Mouse (Mus musculus) forebrain, embryonic 11.5 days (tissue): Measurements from ENCODE around the gene Cxcr2. TPM values are rescaled to one million over a fixed set of nuclear protein-coding genes. Genes with fewer than 3 reads are reported as not detected.

Experiments
- ATAC-seq: fragments of 200-750 bp; cut with Nextera tagmentation; replicated peaks from 2 replicates; pipeline ENCODE4 v1.8.0; 2017; ENCODE audit warnings: moderate TSS enrichment; ENCODE audit not compliant: low FRiP score
- DNase-seq: peaks from one replicate; pipeline ENCODE4 v3.0.0-alpha.2; 2017; ENCODE audit warnings: low spot score
- H3K27ac ChIP-seq: fragments of 300-500 bp; sonication (generic); 2 replicates; pipeline ENCODE4 v1.5.1; 2014; ENCODE audit warnings: low read depth, low read length
- H3K27me3 ChIP-seq: fragments of 300-500 bp; sonication (generic); 2 replicates; pipeline ENCODE4 v1.6.1; 2014; ENCODE audit warnings: mild to moderate bottlenecking, low read length, mixed read lengths; ENCODE audit not compliant: control insufficient read depth, insufficient read depth
- H3K36me3 ChIP-seq: fragments of 300-500 bp; sonication (generic); 2 replicates; pipeline ENCODE4 v1.6.1; 2014; ENCODE audit warnings: mild to moderate bottlenecking, low read length, moderate library complexity, mixed read lengths; ENCODE audit not compliant: control insufficient read depth, insufficient read depth
- H3K4me1 ChIP-seq: fragments of 300-500 bp; sonication (generic); replicated peaks from 2 replicates; pipeline ENCODE4 v1.6.1; 2014; ENCODE audit warnings: low read length, mixed read lengths; ENCODE audit not compliant: control insufficient read depth, insufficient read depth
- H3K4me2 ChIP-seq: fragments of 300-500 bp; sonication (generic); 2 replicates; pipeline ENCODE4 v1.6.1; 2014; ENCODE audit warnings: low read depth, mild to moderate bottlenecking, low read length, moderate library complexity, mixed read lengths; ENCODE audit not compliant: severe bottlenecking
- H3K4me3 ChIP-seq: fragments of 300-500 bp; sonication (generic); 2 replicates; pipeline ENCODE4 v1.5.1; 2014; ENCODE audit warnings: low read depth, low read length
- H3K9ac ChIP-seq: fragments of 300-500 bp; sonication (generic); 2 replicates; pipeline ENCODE4 v1.6.1; 2014; ENCODE audit warnings: low read length
- H3K9me3 ChIP-seq: fragments of 300-500 bp; sonication (generic); 2 replicates; pipeline ENCODE4 v1.6.1; 2016; ENCODE audit warnings: low read length, mixed read lengths; ENCODE audit not compliant: control insufficient read depth
- WGBS: fragments of 180-500 bp; shearing (Covaris S2); extraction: QIAGEN DNeasy Blood & Tissue Kit; methylation state at CpG from one replicate; pipeline ENCODE4 v1.1.7; 2014; 5-methylcytosine and 5-hydroxymethylcytosine counted together
- microRNA counts: library from miRNA; unstranded; fragments of <30 nt; microRNA quantifications from one replicate; lab custom pipeline; 2015
- microRNA-seq: library from miRNA; unstranded; fragments of <30 nt; microRNA quantifications from one replicate; pipeline ENCODE4, GENCODE M21; 2016; ENCODE audit not compliant: insufficient number of aligned reads
- polyA plus RNA-seq: library from polyadenylated mRNA; unstranded; fragments of >200 nt; fragmentation: Nextera tagmentation; extraction: Ambion mirVana; gene quantifications from 2 replicates; pipeline ENCODE4 v1.2.1, GENCODE M21; 2014

Gene Cxcr2
- polyA plus RNA-seq, 1 experiment from 2014 or later = 0.12 TPM

- no peaks in the 10 kb centered on the region for H3K27me3 ChIP-seq
- H3K36me3 ChIP-seq = no peaks in the 10 kb centered on the region
- no peak overlapping the region for H3K4me2 ChIP-seq
- no peak for DNase-seq
- ATAC-seq = no peak
- no peaks in the 10 kb centered on the region for H3K9me3 ChIP-seq
- WGBS = 92% methylated on average over 8 of the region's 8 CpGs
- no peak overlapping the region for H3K4me3 ChIP-seq
- no peak overlapping the region for H3K9ac ChIP-seq
- no peaks in the 10 kb centered on the region for H3K4me1 ChIP-seq
- no peak overlapping the region for H3K27ac ChIP-seq
These were observed 55.2 kb downstream of the Cxcr2 start for GRCm38 (mm10) chr1:74208941-74209340.

MicroRNA genes within 50 kb of the gene (microRNA counts, 519-probe panel; counts per million panel counts)
- microRNA mmu-miR-1928 (lab: Ali Mortazavi, UCI) = 31.2 counts per million

Small RNAs within 50 kb of the gene (microRNA-seq; reads per million reads assigned to microRNA genes)
- not detected for gene Mir1928

Other genes starting within 250 kb of the Cxcr2 start
- 15.6 and 17.1 TPM in 2 replicates for gene Tns1, start 29.5 kb upstream of the Cxcr2 start, polyA plus RNA-seq
- gene Rufy4, start 28.4 kb upstream of the Cxcr2 start, polyA plus RNA-seq = 0.24 and 0.27 TPM in 2 replicates
- not detected in 2 replicates for gene Cxcr1, start 40.6 kb downstream of the Cxcr2 start, polyA plus RNA-seq
- gene Arpc2, start 82.1 kb downstream of the Cxcr2 start, polyA plus RNA-seq = 303 and 310 TPM in 2 replicates
- not detected in 2 replicates for gene Gpbar1, start 124.6 kb downstream of the Cxcr2 start, polyA plus RNA-seq
- 185 and 205 TPM in 2 replicates for gene Aamp, start 130.7 kb downstream of the Cxcr2 start, polyA plus RNA-seq
- gene Pnkd, start 130.9 kb downstream of the Cxcr2 start, polyA plus RNA-seq = 95.3 and 98.4 TPM in 2 replicates
- 6.9 and 8.2 TPM in 2 replicates for gene Tmbim1, start 151.6 kb downstream of the Cxcr2 start, polyA plus RNA-seq
- 0.52 TPM in 1 of 2 replicates, not detected in the other for gene Catip, start 208.1 kb downstream of the Cxcr2 start, polyA plus RNA-seq
- gene Slc11a1, start 221.2 kb downstream of the Cxcr2 start, polyA plus RNA-seq = 1.0 and 1.9 TPM in 2 replicates
- gene Ctdsp1, start 237.5 kb downstream of the Cxcr2 start, polyA plus RNA-seq = 45.7 and 46.9 TPM in 2 replicates